Mouse (Mus musculus) adrenal gland, adult (tissue): ENCODE data around the gene Mapt.

ENCODE experiments used
- DNase-seq, 2 experiments: peaks; one replicate each; pipeline ENCODE4 v3.0.0; 2022 to 2023; ENCODE audit warnings: low spot score in 1 of 2; ENCODE audit not compliant: inconsistent age in 2 of 2

The Mapt gene

DNA sequence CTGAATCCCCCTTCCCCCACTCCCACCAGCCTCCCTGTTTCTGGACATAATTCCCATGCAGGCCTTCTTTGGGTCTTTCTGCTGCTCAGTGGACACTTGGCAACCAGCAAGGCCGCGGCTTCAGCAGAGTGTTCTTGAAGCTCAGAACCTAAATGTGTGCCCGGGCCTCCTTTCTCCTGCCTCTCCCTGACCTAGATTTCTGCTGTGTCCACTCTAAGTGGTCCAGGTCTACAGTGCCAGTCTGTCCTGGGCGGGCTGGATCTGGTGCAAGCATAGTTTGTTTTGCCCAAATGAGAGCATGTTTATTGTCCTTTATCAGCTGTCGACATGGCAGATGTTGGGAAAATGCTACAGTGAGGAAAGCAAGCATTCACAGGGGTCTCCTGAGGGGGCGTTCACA is 40.7 kb downstream of the Mapt start:
- DNase-seq, result peak; percentile 81 to 88

- DNase-seq, result peak; percentile 88 to 92
Observed at GRCm38 (mm10) chr11:104272352-104272751, 41.2 kb downstream of the Mapt start.

- DNase-seq, result peak in 1 of 2 experiments; percentile 32
Observed at GRCm38 (mm10) chr11:104275765-104276164, 44.6 kb downstream of the Mapt start.

DNA sequence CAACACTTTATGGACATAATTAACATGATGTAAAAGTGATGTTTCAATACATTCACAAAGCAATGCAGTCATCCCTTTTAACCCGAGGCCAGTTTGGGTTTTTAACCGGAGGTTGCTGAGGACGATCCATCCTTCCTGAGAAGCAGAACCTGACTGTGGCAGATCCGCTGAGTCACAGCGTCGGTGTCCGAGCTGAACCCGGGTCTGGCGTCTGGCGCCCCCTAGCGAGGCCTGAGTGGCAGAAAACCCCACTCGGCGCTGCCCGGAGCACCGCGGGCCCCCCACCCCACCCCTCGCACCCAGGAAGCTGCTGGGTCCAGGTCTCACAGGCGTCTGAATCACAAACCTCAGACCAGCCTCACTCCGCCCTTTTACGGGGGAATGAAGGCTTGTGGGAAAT is 47.0 kb downstream of the Mapt start:
- peak; percentile 86 to 92 for DNase-seq

DNA sequence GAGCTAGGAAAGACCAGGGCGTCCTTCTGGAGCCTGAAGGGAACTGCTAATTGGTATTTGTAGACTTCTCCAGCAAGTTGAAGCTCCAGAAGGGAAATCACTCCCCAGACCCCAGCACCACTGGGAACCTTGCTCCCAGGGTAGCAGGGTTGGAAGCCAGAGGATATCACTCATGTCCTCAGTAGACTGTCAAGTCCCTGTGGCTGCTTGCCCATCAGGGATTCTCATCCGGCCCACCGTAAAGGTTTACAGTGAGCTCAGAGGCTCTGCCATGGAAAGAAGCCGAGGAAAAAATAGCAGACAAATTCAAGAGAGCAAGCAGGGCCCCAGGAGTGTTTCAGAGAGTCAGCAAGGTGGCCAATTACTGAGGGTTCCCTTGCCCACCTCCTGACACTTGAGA is 47.9 kb downstream of the Mapt start:
- DNase-seq, result peak in 1 of 2 experiments; percentile 29

DNA sequence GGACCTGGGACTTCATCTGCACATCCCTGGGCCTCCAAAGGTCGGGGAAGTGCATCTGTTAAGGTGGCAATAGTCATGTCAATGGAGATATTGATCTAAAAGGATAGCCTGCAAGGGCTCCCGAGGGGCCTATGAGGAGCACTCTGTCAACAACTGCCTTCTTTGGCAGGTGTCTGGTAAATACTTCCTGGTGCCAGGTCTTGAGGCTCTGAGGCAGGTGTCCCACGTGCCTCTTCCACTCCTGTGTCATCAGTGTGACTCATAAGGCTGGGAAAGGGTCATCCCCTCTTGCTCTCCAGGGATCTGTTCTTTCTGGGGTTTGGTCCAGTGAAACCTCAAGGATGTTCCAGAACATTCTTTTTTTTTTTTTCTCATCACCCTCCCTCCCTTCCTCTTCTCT is 48.3 kb downstream of the Mapt start:
- peak in 1 of 2 experiments; percentile 55 for DNase-seq

GRCm38 (mm10) chr11:104281501-104281900 is 50.3 kb downstream of the Mapt start:
- DNase-seq, result no peak

- DNase-seq, result no peak
Observed at GRCm38 (mm10) chr11:104287113-104287512, 55.9 kb downstream of the Mapt start.

DNA sequence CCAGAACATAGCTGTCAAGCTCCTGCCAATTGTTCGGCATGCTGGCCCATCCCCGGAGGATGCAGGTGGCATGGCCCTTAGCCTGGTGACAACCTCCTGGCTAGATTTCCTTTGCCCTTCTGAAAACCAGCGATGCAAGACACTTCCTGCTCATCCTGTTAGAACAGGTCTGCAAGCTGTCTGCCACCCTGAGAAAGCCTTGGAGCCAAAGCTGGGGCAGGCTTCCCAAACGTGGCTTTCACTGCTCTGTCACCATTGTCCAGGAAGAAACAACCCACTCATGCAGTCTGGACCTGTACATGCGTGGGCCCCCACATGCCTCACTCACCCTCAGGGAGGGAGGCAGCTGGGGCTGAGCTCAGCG is 57.6 kb downstream of the Mapt start:
- DNase-seq, result no peak

GRCm38 (mm10) chr11:104289199-104290031 is 58.2 kb downstream of the Mapt start:
- peak; percentile 67 to 89 for DNase-seq

- DNase-seq, result no peak
Observed at GRCm38 (mm10) chr11:104292443-104293220, 61.4 kb downstream of the Mapt start.

DNA sequence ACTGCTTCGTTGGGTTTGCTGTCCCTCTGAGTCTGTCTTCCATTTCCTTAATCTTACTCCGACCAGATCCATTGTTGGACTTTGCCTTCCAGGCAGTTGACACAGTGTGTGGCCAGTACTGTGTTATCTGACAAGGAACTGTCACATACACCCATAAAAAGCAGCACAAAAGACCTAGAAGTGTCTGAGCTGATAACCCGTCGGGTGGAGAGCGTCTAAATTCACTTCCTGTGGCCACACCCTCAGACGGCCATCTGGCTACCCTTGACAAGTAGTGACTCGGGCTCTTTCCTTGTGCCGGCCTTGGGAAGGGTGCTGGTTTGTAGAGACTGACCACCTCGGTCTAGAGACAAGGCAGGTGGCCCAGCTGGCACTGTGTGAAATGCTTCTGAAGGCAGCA is 62.1 kb downstream of the Mapt start:
- DNase-seq, result no peak

GRCm38 (mm10) chr11:104295145-104295544 is 64.0 kb downstream of the Mapt start:
- no peak for DNase-seq

DNA sequence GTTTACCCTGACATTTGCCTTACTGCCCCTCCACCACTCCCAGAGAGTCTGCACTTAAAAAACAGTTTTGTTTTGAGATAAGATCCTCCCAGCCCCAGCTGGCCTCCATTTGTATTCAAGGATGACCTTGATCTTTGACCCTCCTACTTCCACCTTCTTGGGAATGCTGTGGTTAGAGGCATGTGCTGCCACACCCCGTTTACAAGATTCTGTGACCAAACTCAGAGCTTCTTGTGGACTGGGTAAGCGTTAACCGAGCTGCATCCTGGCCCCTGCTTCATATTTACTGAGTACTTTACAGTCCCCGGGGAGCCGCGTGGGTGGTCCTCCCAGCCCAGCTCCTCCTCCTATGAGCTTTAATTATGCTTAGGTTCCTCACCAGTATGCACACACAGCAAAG is 64.5 kb downstream of the Mapt start:
- no peak for DNase-seq

DNA sequence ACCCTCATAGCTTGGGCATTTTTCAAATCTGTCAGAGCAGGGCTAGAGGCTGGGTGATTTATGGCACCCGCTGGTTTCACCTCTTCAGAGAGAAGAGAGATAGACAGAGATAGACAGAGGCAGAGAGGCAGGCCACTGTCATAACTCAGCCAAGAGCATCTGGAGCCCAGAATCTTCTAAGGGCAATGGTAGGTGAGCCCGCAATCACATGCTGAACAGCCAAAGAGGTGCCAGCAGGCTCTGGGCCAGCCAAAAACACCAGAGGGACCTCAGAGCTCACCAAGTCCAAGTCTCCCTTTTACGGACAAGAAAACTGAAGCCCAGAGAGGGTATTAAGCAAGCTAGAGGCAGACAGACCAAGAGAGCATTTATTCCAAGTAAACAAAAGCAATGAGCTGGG is 66.5 kb downstream of the Mapt start:
- DNase-seq, result peak in 1 of 2 experiments; percentile 67

DNA sequence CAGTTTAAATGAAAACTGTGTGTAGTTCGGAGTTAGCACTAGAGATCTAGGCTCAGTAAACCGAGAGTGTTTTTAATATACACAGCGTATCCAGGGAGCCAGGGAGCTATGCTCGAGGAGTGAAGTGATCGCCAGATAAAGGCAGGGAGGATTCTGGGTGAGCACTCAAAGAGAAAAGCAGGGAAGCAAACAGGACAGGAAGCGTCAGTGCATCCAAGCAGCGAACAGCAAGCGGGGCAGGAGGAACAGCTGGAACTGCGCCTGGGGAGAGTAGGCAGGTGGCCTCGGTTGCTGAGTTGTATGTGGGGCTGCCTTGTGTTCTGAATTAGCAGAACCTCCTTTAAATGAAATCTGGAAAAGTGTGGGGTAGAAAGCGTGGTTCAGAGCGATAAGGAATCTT is 71.4 kb downstream of the Mapt start:
- no peak for DNase-seq

DNA sequence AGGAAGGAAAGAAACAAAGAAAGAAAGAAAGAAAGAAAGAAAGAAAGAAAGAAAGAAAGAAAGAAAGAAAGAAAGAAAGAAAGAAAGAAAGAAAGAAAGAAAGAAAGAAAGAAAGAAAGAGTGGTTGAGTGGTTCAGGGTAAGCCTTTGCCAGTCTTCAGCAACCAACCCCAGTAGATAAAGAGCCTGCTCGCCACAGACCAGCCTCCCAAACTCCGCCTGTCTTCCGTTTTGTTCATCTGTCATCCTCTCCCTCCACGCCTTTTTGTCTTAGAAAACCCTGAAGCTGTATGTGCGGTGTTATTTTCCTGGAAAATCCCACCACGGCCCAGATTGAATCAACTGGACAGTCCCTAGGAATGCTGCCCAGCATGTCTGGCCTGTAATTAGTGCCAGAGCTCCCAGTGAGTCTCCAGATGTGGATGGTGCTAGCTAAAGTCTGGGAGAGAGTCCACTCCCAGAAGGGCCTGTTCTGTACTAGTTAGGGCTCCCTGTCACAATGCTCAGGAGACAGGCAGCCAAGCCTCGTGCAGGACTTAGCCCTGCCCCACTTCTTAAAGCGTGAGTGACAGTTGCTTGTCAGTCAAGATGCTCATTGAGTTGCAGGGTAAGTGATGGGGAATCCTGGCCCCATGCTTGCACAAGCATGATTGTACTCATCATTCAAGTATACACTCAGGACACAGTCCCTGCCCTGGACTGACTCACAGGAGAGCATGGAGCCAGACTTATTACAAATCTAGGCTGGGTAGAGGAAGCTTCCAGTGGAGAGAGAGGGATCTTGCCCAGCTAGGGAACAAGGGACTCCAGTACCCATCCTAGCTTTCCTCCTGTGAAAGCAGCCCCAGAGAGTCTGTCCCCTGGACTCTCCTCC is 72.1 kb downstream of the Mapt start:
- DNase-seq, result peak in 1 of 2 experiments; percentile 71

- DNase-seq, result no peak
Observed at GRCm38 (mm10) chr11:104305711-104306110, 74.5 kb downstream of the Mapt start.

GRCm38 (mm10) chr11:104306483-104306882 is 75.3 kb downstream of the Mapt start:
- DNase-seq, result no peak

DNA sequence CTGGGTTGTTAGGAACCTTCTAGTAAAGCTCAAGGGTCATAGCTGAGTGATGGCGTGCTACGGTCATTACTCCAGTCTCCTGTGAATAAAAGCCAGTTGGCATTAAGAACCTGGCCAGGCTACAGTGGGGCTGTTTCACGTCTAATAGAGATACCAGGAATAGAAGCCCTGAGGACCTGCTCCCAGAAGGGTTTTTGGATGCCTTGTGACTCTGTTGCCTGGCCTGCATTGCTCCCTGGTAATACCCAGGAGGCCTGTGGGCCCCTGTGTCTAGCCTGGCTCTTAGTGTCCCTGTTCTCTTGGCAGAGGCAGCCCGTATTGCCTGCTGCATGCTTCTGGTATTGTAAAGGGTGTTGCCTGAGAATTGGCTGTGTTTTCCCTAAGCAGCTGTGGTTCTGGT is 75.9 kb downstream of the Mapt start:
- no peak for DNase-seq
